Mouse (Mus musculus): ENCODE results near the gene Dhx32. TPM values are rescaled to one million over a fixed set of nuclear protein-coding genes. Genes with fewer than 3 reads are reported as not detected.

Dhx32 gene
- polyA plus RNA-seq, 1 experiment, result 20.8 TPM

GRCm38 (mm10) chr7:133757961-133758455, 24.5 kb downstream of the Dhx32 start:
- no peak overlapping the region for H3K4me3 ChIP-seq (ENCODE audit: control insufficient read depth, insufficient read depth, low read length)
- 92% methylated on average over 5 of the region's 5 CpGs for WGBS
- DNase-seq, result no peak
- H3K27ac ChIP-seq (ENCODE audit: control insufficient read depth, insufficient read depth, low read length), result no peak overlapping the region
- H3K36me3 ChIP-seq (ENCODE audit: control insufficient read depth, insufficient read depth, low read length), result no peaks in the 10 kb centered on the region
- no peak for TF ChIP-seq CTCF (IDR thresholded peaks at IDR 0.05; ENCODE audit: borderline replicate concordance, control insufficient read depth, extremely low read depth, insufficient read depth, low read length, poor library complexity)
- TF ChIP-seq POLR2A (IDR thresholded peaks at IDR 0.05; ENCODE audit: control insufficient read depth, extremely low read depth, insufficient read depth, low read length, poor library complexity), result no peak
- no peaks in the 10 kb centered on the region for H3K27me3 ChIP-seq (ENCODE audit: control insufficient read depth, insufficient read depth, low read length)
- no peaks in the 10 kb centered on the region for H3K4me1 ChIP-seq (replicated peaks; ENCODE audit: control insufficient read depth, insufficient read depth, low read length)

- Histone ChIP-seq H3K27me3 (ENCODE audit: control insufficient read depth, insufficient read depth, low read length) (no peaks in the 10 kb centered on the region), H3K27ac (ENCODE audit: control insufficient read depth, insufficient read depth, low read length) (no peak overlapping the region)
- 95% methylated on average over 5 of the region's 5 CpGs for WGBS
These were observed 31.4 kb downstream of the Dhx32 start for GRCm38 (mm10) chr7:133751163-133751562.

GRCm38 (mm10) chr7:133750666-133751065, 31.9 kb downstream of the Dhx32 start:
- DNase-seq, result no peak
- Histone ChIP-seq H3K27ac (ENCODE audit: control insufficient read depth, insufficient read depth, low read length) (no peak overlapping the region), H3K27me3 (ENCODE audit: control insufficient read depth, insufficient read depth, low read length) (no peaks in the 10 kb centered on the region), H3K36me3 (ENCODE audit: control insufficient read depth, insufficient read depth, low read length) (peaks cover 10% of the 10 kb centered on the region; the same call in 1 of the 2 replicates), H3K4me1 (replicated peaks; ENCODE audit: control insufficient read depth, insufficient read depth, low read length) (no peaks in the 10 kb centered on the region), H3K4me3 (ENCODE audit: control insufficient read depth, insufficient read depth, low read length) (no peak overlapping the region)
- no peak for TF ChIP-seq CTCF (IDR thresholded peaks at IDR 0.05; ENCODE audit: borderline replicate concordance, control insufficient read depth, extremely low read depth, insufficient read depth, low read length, poor library complexity)
- no peak for TF ChIP-seq POLR2A (IDR thresholded peaks at IDR 0.05; ENCODE audit: control insufficient read depth, extremely low read depth, insufficient read depth, low read length, poor library complexity)
- WGBS, result 87% methylated on average over 5 of the region's 5 CpGs

More at GRCm38 (mm10) chr7:133751163-133751562, 31.4 kb downstream of the Dhx32 start:
- H3K4me3 ChIP-seq (ENCODE audit: control insufficient read depth, insufficient read depth, low read length), result no peak overlapping the region
- no peaks in the 10 kb centered on the region for H3K4me1 ChIP-seq (replicated peaks; ENCODE audit: control insufficient read depth, insufficient read depth, low read length)
- TF ChIP-seq POLR2A (IDR thresholded peaks at IDR 0.05; ENCODE audit: control insufficient read depth, extremely low read depth, insufficient read depth, low read length, poor library complexity) (no peak), CTCF (IDR thresholded peaks at IDR 0.05; ENCODE audit: borderline replicate concordance, control insufficient read depth, extremely low read depth, insufficient read depth, low read length, poor library complexity) (no peak)
- no peak for DNase-seq
- peaks cover 10% of the 10 kb centered on the region; the same call in 1 of the 2 replicates for H3K36me3 ChIP-seq (ENCODE audit: control insufficient read depth, insufficient read depth, low read length)

- 96% methylated on average over 14 of the region's 14 CpGs for WGBS
- Histone ChIP-seq H3K4me3 (ENCODE audit: control insufficient read depth, insufficient read depth, low read length) (no peak overlapping the region), H3K4me1 (replicated peaks; ENCODE audit: control insufficient read depth, insufficient read depth, low read length) (no peaks in the 10 kb centered on the region), H3K36me3 (ENCODE audit: control insufficient read depth, insufficient read depth, low read length) (peaks cover 10% of the 10 kb centered on the region; the same call in 1 of the 2 replicates), H3K27me3 (ENCODE audit: control insufficient read depth, insufficient read depth, low read length) (no peaks in the 10 kb centered on the region), H3K27ac (ENCODE audit: control insufficient read depth, insufficient read depth, low read length) (no peak overlapping the region)
- no peak for DNase-seq
- TF ChIP-seq CTCF (IDR thresholded peaks at IDR 0.05; ENCODE audit: borderline replicate concordance, control insufficient read depth, extremely low read depth, insufficient read depth, low read length, poor library complexity), result no peak
- no peak for TF ChIP-seq POLR2A (IDR thresholded peaks at IDR 0.05; ENCODE audit: control insufficient read depth, extremely low read depth, insufficient read depth, low read length, poor library complexity)
These were observed 33.8 kb downstream of the Dhx32 start for GRCm38 (mm10) chr7:133748753-133749152.

GRCm38 (mm10) chr7:133747372-133747771, 35.2 kb downstream of the Dhx32 start:
- H3K4me1 ChIP-seq (replicated peaks; ENCODE audit: control insufficient read depth, insufficient read depth, low read length), result no peaks in the 10 kb centered on the region
- DNase-seq, result no peak
- no peak for TF ChIP-seq POLR2A (IDR thresholded peaks at IDR 0.05; ENCODE audit: control insufficient read depth, extremely low read depth, insufficient read depth, low read length, poor library complexity)
- no peak for TF ChIP-seq CTCF (IDR thresholded peaks at IDR 0.05; ENCODE audit: borderline replicate concordance, control insufficient read depth, extremely low read depth, insufficient read depth, low read length, poor library complexity)
- H3K4me3 ChIP-seq (ENCODE audit: control insufficient read depth, insufficient read depth, low read length), result no peak overlapping the region
- no peak overlapping the region for H3K27ac ChIP-seq (ENCODE audit: control insufficient read depth, insufficient read depth, low read length)
- 94% methylated on average over 8 of the region's 8 CpGs for WGBS
- H3K27me3 ChIP-seq (ENCODE audit: control insufficient read depth, insufficient read depth, low read length), result no peaks in the 10 kb centered on the region
- H3K36me3 ChIP-seq (ENCODE audit: control insufficient read depth, insufficient read depth, low read length), result peaks cover 10% of the 10 kb centered on the region

GRCm38 (mm10) chr7:133744701-133745100, 37.8 kb downstream of the Dhx32 start:
- Histone ChIP-seq H3K4me1 (replicated peaks; ENCODE audit: control insufficient read depth, insufficient read depth, low read length) (no peaks in the 10 kb centered on the region), H3K36me3 (ENCODE audit: control insufficient read depth, insufficient read depth, low read length) (peaks cover 10% of the 10 kb centered on the region), H3K4me3 (ENCODE audit: control insufficient read depth, insufficient read depth, low read length) (no peak overlapping the region), H3K27ac (ENCODE audit: control insufficient read depth, insufficient read depth, low read length) (no peak overlapping the region), H3K27me3 (ENCODE audit: control insufficient read depth, insufficient read depth, low read length) (no peaks in the 10 kb centered on the region)
- TF ChIP-seq CTCF (IDR thresholded peaks at IDR 0.05; ENCODE audit: borderline replicate concordance, control insufficient read depth, extremely low read depth, insufficient read depth, low read length, poor library complexity), result no peak
- TF ChIP-seq POLR2A (IDR thresholded peaks at IDR 0.05; ENCODE audit: control insufficient read depth, extremely low read depth, insufficient read depth, low read length, poor library complexity), result no peak
- WGBS, result 69% methylated on average over 4 of the region's 4 CpGs
- DNase-seq, result no peak

- peaks cover 10% of the 10 kb centered on the region for H3K36me3 ChIP-seq (ENCODE audit: control insufficient read depth, insufficient read depth, low read length)
- no peak overlapping the region for H3K4me3 ChIP-seq (ENCODE audit: control insufficient read depth, insufficient read depth, low read length)
- 81% methylated on average over 1 of the region's 1 CpGs for WGBS
- TF ChIP-seq POLR2A (IDR thresholded peaks at IDR 0.05; ENCODE audit: control insufficient read depth, extremely low read depth, insufficient read depth, low read length, poor library complexity), result no peak
- TF ChIP-seq CTCF (IDR thresholded peaks at IDR 0.05; ENCODE audit: borderline replicate concordance, control insufficient read depth, extremely low read depth, insufficient read depth, low read length, poor library complexity), result no peak
- H3K27ac ChIP-seq (ENCODE audit: control insufficient read depth, insufficient read depth, low read length), result no peak overlapping the region
- DNase-seq, result no peak
- H3K4me1 ChIP-seq (replicated peaks; ENCODE audit: control insufficient read depth, insufficient read depth, low read length), result no peaks in the 10 kb centered on the region
- H3K27me3 ChIP-seq (ENCODE audit: control insufficient read depth, insufficient read depth, low read length), result no peaks in the 10 kb centered on the region
These were observed 38.3 kb downstream of the Dhx32 start for GRCm38 (mm10) chr7:133744209-133744608.

Data from thymus, adult 2 months (tissue).